Mouse (Mus musculus) MEL (cell line): Measurements from ENCODE around the gene Ivl. TPM values are rescaled to one million over a fixed set of nuclear protein-coding genes. Genes with fewer than 3 reads are reported as not detected.

Experiments
- DNase-seq: peaks from one replicate; pipeline ENCODE4 v3.0.0; 2011; ENCODE audit warnings: low read depth, low spot score
- H3K27ac ChIP-seq: 2 replicates; pipeline ENCODE4 v1.5.1; 2012; ENCODE audit warnings: low read depth, mild to moderate bottlenecking, control low read depth, low read length, moderate library complexity; ENCODE audit not compliant: control insufficient read depth
- H3K27me3 ChIP-seq, 2 experiments: fragments of 150-350 bp in 1 of 2; sonication (generic) in 1 of 2; 2 replicates each; pipeline ENCODE4 v1.6.1; 2012; ENCODE audit warnings: low read length in 2 of 2, mild to moderate bottlenecking in 2 of 2, improper control_type of control experiment in 1 of 2, moderate library complexity in 1 of 2; ENCODE audit not compliant: insufficient read depth in 2 of 2, control insufficient read depth in 1 of 2
- H3K36me3 ChIP-seq, 2 experiments: 2 replicates each; pipeline ENCODE4 v1.6.1; 2012 to 2014; ENCODE audit warnings: low read length in 2 of 2, improper control_type of control experiment in 1 of 2, inconsistent platforms in 1 of 2, mild to moderate bottlenecking in 1 of 2; ENCODE audit not compliant: insufficient read depth in 2 of 2, control insufficient read depth in 1 of 2
- H3K4me1 ChIP-seq, 2 experiments: fragments of 150-350 bp in 1 of 2; sonication (generic) in 1 of 2; 2 replicates each; pipeline ENCODE4 v1.6.1; 2012; ENCODE audit warnings: low read length in 2 of 2, improper control_type of control experiment in 1 of 2, mild to moderate bottlenecking in 1 of 2; ENCODE audit not compliant: insufficient read depth in 2 of 2, control insufficient read depth in 1 of 2
- H3K4me3 ChIP-seq, 2 experiments: fragments of 150-350 bp in 1 of 2; sonication (generic) in 1 of 2; 2 replicates each; pipeline ENCODE4 v1.5.1; 2012; ENCODE audit warnings: low read depth in 2 of 2, low read length in 2 of 2, mild to moderate bottlenecking in 2 of 2, moderate library complexity in 2 of 2, control low read depth in 1 of 2, improper control_type of control experiment in 1 of 2; ENCODE audit not compliant: control insufficient read depth in 1 of 2, insufficient read depth in 1 of 2
- H3K79me2 ChIP-seq: 2 replicates; pipeline ENCODE4 v1.6.1; 2012; ENCODE audit warnings: mild to moderate bottlenecking, low read length, moderate library complexity; ENCODE audit not compliant: control insufficient read depth, poor library complexity, insufficient read depth
- H3K9ac ChIP-seq: 2 replicates; pipeline ENCODE4 v1.6.1; 2012; ENCODE audit warnings: low read depth, mild to moderate bottlenecking, control low read depth, low read length, moderate library complexity; ENCODE audit not compliant: control insufficient read depth, poor library complexity, severe bottlenecking
- H3K9me3 ChIP-seq: fragments of 150-350 bp; sonication (generic); replicated peaks from 2 replicates; pipeline ENCODE4 v1.6.1; 2012; ENCODE audit warnings: mild to moderate bottlenecking, low read length, improper control_type of control experiment, moderate library complexity; ENCODE audit not compliant: insufficient read depth
- CTCF ChIP-seq, 3 experiments: IDR thresholded peaks in 2 of 3; conservative IDR thresholded peaks in 1 of 3; 2 replicates each; pipeline ENCODE4 v1.5.1; 2011 to 2012; ENCODE audit warnings: low read length in 3 of 3, low read depth in 2 of 3, mild to moderate bottlenecking in 2 of 3, improper control_type of control experiment in 1 of 3, inconsistent platforms in 1 of 3, mixed read lengths in 1 of 3, moderate library complexity in 1 of 3; ENCODE audit not compliant: control insufficient read depth in 1 of 3, insufficient read depth in 1 of 3, poor library complexity in 1 of 3, severe bottlenecking in 1 of 3
- E2F4 ChIP-seq: IDR thresholded peaks from 2 replicates; pipeline ENCODE4 v1.6.1; 2011; ENCODE audit warnings: low read depth, low read length, improper control_type of control experiment, borderline replicate concordance
- ELF1 ChIP-seq: IDR thresholded peaks from 2 replicates; pipeline ENCODE4 v1.6.1; 2014; ENCODE audit warnings: low read depth, mild to moderate bottlenecking, inconsistent platforms, low read length, improper control_type of control experiment, moderate library complexity
- EP300 ChIP-seq, 2 experiments: IDR thresholded peaks; 2 replicates each; pipeline ENCODE4 v1.6.1; 2011; ENCODE audit warnings: improper control_type of control experiment in 2 of 2, low read length in 2 of 2, low read depth in 1 of 2, mild to moderate bottlenecking in 1 of 2
- ETS1 ChIP-seq: IDR thresholded peaks from 2 replicates; pipeline ENCODE4 v1.6.1; 2012; ENCODE audit warnings: low read depth, mild to moderate bottlenecking, inconsistent platforms, low read length, improper control_type of control experiment, moderate library complexity
- GABPA ChIP-seq: IDR thresholded peaks from 2 replicates; pipeline ENCODE4 v1.6.1; 2012; ENCODE audit warnings: low read depth, mild to moderate bottlenecking, inconsistent platforms, low read length, improper control_type of control experiment, moderate library complexity
- JUND ChIP-seq: IDR thresholded peaks from 2 replicates; pipeline ENCODE4 v1.6.1; 2011; ENCODE audit warnings: low read depth, mild to moderate bottlenecking, improper control_type of control experiment, low read length
- MAX ChIP-seq: IDR thresholded peaks from 2 replicates; pipeline ENCODE4 v1.6.1; 2011; ENCODE audit warnings: low read length, improper control_type of control experiment
- MAZ ChIP-seq: IDR thresholded peaks from 2 replicates; pipeline ENCODE4 v1.6.1; 2012; ENCODE audit warnings: low read depth, mild to moderate bottlenecking, inconsistent platforms, low read length, improper control_type of control experiment
- MEF2A ChIP-seq: IDR thresholded peaks from 2 replicates; pipeline ENCODE4 v1.6.1; 2014; ENCODE audit warnings: low read depth, mild to moderate bottlenecking, inconsistent platforms, low read length, improper control_type of control experiment; ENCODE audit not compliant: poor library complexity, insufficient replicate concordance, severe bottlenecking; ENCODE audit errors: extremely low read depth
- MYB ChIP-seq: IDR thresholded peaks from 2 replicates; pipeline ENCODE4 v1.6.1; 2011; ENCODE audit warnings: mild to moderate bottlenecking, low read depth, low read length, improper control_type of control experiment
- POLR2A ChIP-seq, 2 experiments: IDR thresholded peaks; 2 replicates each; pipeline ENCODE4 v1.6.1; 2011 to 2012; ENCODE audit warnings: low read length in 2 of 2, mild to moderate bottlenecking in 2 of 2, control low read depth in 1 of 2, improper control_type of control experiment in 1 of 2, low read depth in 1 of 2, moderate library complexity in 1 of 2; ENCODE audit not compliant: control insufficient read depth in 1 of 2, insufficient read depth in 1 of 2, poor library complexity in 1 of 2
- POLR2AphosphoS2 ChIP-seq: IDR thresholded peaks from 2 replicates; pipeline ENCODE4 v1.6.1; 2011; ENCODE audit warnings: low read length, improper control_type of control experiment
- POLR2AphosphoS5 ChIP-seq: IDR thresholded peaks from 2 replicates; pipeline ENCODE4 v1.6.1; 2012; ENCODE audit warnings: low read depth, borderline replicate concordance, mild to moderate bottlenecking, inconsistent platforms, low read length, moderate library complexity, mixed read lengths
- RAD21 ChIP-seq: IDR thresholded peaks from 2 replicates; pipeline ENCODE4 v1.6.1; 2011; ENCODE audit warnings: mild to moderate bottlenecking, low read depth, low read length, improper control_type of control experiment
- RCOR1 ChIP-seq: IDR thresholded peaks from 2 replicates; pipeline ENCODE4 v1.6.1; 2012; ENCODE audit warnings: low read depth, mild to moderate bottlenecking, inconsistent platforms, low read length, improper control_type of control experiment
- SMC3 ChIP-seq: IDR thresholded peaks from 2 replicates; pipeline ENCODE4 v1.6.1; 2011; ENCODE audit warnings: low read depth, low read length, improper control_type of control experiment
- TAL1 ChIP-seq: IDR thresholded peaks from 2 replicates; pipeline ENCODE4 v1.6.1; 2012; ENCODE audit warnings: mild to moderate bottlenecking, inconsistent platforms, low read length, moderate library complexity, mixed read lengths
- TCF12 ChIP-seq: IDR thresholded peaks from 2 replicates; pipeline ENCODE4 v1.6.1; 2014; ENCODE audit warnings: low read depth, mild to moderate bottlenecking, inconsistent platforms, low read length, improper control_type of control experiment, moderate library complexity
- USF1 ChIP-seq: IDR thresholded peaks from 2 replicates; pipeline ENCODE4 v1.6.1; 2014; ENCODE audit warnings: low read depth, mild to moderate bottlenecking, inconsistent platforms, low read length, improper control_type of control experiment, moderate library complexity
- USF2 ChIP-seq, 2 experiments: IDR thresholded peaks; 2 replicates each; pipeline ENCODE4 v1.6.1; 2011 to 2012; ENCODE audit warnings: improper control_type of control experiment in 2 of 2, low read length in 2 of 2, borderline replicate concordance in 1 of 2, inconsistent platforms in 1 of 2, low read depth in 1 of 2, mild to moderate bottlenecking in 1 of 2; ENCODE audit not compliant: insufficient read depth in 1 of 2
- ZC3H11A ChIP-seq: IDR thresholded peaks from 2 replicates; pipeline ENCODE4 v1.6.1; 2012; ENCODE audit warnings: low read depth, mild to moderate bottlenecking, inconsistent platforms, low read length, improper control_type of control experiment
- ZMIZ1 ChIP-seq: IDR thresholded peaks from 2 replicates; pipeline ENCODE4 v1.6.1; 2012; ENCODE audit warnings: low read depth, mild to moderate bottlenecking, inconsistent platforms, low read length, improper control_type of control experiment, moderate library complexity
- ZNF384 ChIP-seq: IDR thresholded peaks from 2 replicates; pipeline ENCODE4 v1.6.1; 2012; ENCODE audit warnings: low read depth, mild to moderate bottlenecking, inconsistent platforms, low read length, improper control_type of control experiment
- polyA plus RNA-seq, 2 experiments: library from polyadenylated mRNA; stranded (reverse) in 1 of 2; unstranded in 1 of 2; fragments of >175 nt in 1 of 2; fragments of >200 nt in 1 of 2; gene quantifications; 2 replicates each; pipeline versions ENCODE4 v1.2.1 to v1.2.4; 2012; ENCODE audit warnings: low replicate concordance in 2 of 2, low read depth in 1 of 2; ENCODE audit not compliant: insufficient read length in 2 of 2, insufficient read depth in 1 of 2, missing spikeins in 1 of 2
- total RNA-seq: library from RNA; depleted of rRNA; stranded (reverse); fragments of 300-350 nt; gene quantifications from 2 replicates; pipeline ENCODE4 v1.2.3, GENCODE M21; 2012; rRNA removed

The Ivl gene
- total RNA-seq (not detected in 2 replicates), polyA plus RNA-seq (not detected)

DNA sequence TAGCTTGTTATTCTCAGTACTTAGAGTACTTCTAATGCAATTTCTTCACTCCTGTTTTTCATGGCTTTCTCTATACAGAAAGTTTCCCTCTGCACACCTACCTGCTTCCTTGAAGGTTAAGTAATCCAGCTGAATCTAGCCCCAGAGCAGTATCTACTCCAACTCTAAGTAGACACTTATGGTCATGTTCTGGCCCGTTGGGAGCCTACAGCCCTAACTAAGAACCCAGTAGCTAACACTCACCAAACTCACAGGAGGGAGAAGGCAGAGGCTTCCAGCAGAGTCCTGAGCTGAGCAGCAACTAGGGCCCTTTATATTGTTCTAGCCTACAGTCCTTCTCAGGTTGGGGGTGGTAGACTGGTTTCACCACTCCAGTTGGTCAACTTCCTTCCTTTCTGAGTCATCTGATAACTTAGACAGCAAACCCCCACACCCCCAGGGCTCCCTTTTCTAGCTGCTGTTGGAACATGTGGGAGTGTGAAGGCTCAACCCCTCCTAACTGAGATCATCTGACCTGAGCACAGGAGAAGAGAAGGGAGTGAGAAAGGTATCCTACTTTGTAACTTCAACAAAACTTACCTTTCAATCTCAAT, at the start of gene Ivl:
TSS of gene Ivl (minus strand) at position 287 of the 593 bp plus-strand sequence.
- H3K27ac ChIP-seq: no peak within 1 kb of the TSS
- no peak within 1 kb of the TSS for H3K4me3 ChIP-seq
- H3K79me2 ChIP-seq: no peaks in the 10 kb centered on the region
- DNase-seq: no peak
- no peak within 1 kb of the TSS for H3K9ac ChIP-seq
- no peak for TF ChIP-seq MEF2A
- TF ChIP-seq ELF1: no peak
- no peak for TF ChIP-seq EP300 (IDR thresholded peaks at IDR 0.05; ENCODE audit: low read depth in 1 of 2, low read length in 2 of 2)
- no peak for TF ChIP-seq MYB
- TF ChIP-seq RCOR1: no peak
- TF ChIP-seq JUND: no peak
- no peak for TF ChIP-seq TAL1
- no peak for TF ChIP-seq E2F4
- no peak for TF ChIP-seq SMC3
- no peak for TF ChIP-seq POLR2AphosphoS5
- H3K36me3 ChIP-seq: no peaks in the 10 kb centered on the region
- H3K27me3 ChIP-seq: no peaks in the 10 kb centered on the region
- H3K9me3 ChIP-seq: no peaks in the 10 kb centered on the region
- H3K4me1 ChIP-seq: no peaks in the 10 kb centered on the region

GRCm38 (mm10) chr3:92621560-92621959, 48.0 kb upstream of the Ivl start, which contains the start of gene Lce6a:
TSS of gene Lce6a (minus strand) at chr3:92621660.
- Histone ChIP-seq H3K9ac (no peak within 1 kb of the TSS), H3K4me1 (no peaks in the 10 kb centered on the region), H3K9me3 (no peaks in the 10 kb centered on the region), H3K4me3 (no peak within 1 kb of the TSS), H3K27ac (no peak within 1 kb of the TSS), H3K27me3 (no peaks in the 10 kb centered on the region), H3K36me3 (no peaks in the 10 kb centered on the region), H3K79me2 (no peaks in the 10 kb centered on the region)
- DNase-seq: no peak
- no peak for TF ChIP-seq GABPA
- no peak for TF ChIP-seq ZC3H11A
- no peak for TF ChIP-seq ZMIZ1
- TF ChIP-seq USF2 (IDR thresholded peaks at IDR 0.05; ENCODE audit: borderline replicate concordance in 1 of 2, insufficient read depth in 1 of 2, low read depth in 1 of 2, low read length in 2 of 2): no peak
- no peak for TF ChIP-seq JUND
- no peak for TF ChIP-seq EP300 (IDR thresholded peaks at IDR 0.05; ENCODE audit: low read depth in 1 of 2, low read length in 2 of 2)
- no peak for TF ChIP-seq MAX
- TF ChIP-seq MYB: no peak
- no peak for TF ChIP-seq POLR2AphosphoS2
- no peak for TF ChIP-seq ZNF384
- no peak for TF ChIP-seq USF1
- no peak for TF ChIP-seq ELF1
- TF ChIP-seq TCF12: no peak
- no peak for TF ChIP-seq MAZ
- TF ChIP-seq CTCF (IDR thresholded peaks at IDR 0.05 in 2 of 3, conservative IDR thresholded peaks at IDR 0.05 in 1 of 3; ENCODE audit: control insufficient read depth in 1 of 3, insufficient read depth in 1 of 3, low read depth in 2 of 3, low read length in 3 of 3, poor library complexity in 1 of 3, severe bottlenecking in 1 of 3): no peak
- TF ChIP-seq RAD21: no peak
- TF ChIP-seq ETS1: no peak
- TF ChIP-seq MEF2A: no peak
- no peak for TF ChIP-seq POLR2AphosphoS5
- TF ChIP-seq POLR2A (IDR thresholded peaks at IDR 0.05; ENCODE audit: control insufficient read depth in 1 of 2, insufficient read depth in 1 of 2, low read depth in 1 of 2, low read length in 2 of 2, poor library complexity in 1 of 2): no peak
